21 mouse cellular contexts compared by ENCODE assay signal in genomic region chr2:156456386-156457342, GRCm38 (mm10). TPM values are rescaled to one million over a fixed set of nuclear protein-coding genes. Genes with fewer than 3 reads are reported as not detected.
DNase-seq lines count a peak whose midpoint lies in the region; ATAC-seq and TF ChIP-seq lines count a peak whose summit lies in the region.
"Had no signal": no experiment of that assay in that cellular context is flagged by ENCODE, and none has a peak within 500 bp of the region (broad histone marks: within the 10 kb centered on the region; RNA-seq: fewer than 3 reads in every experiment).

No protein-coding gene starts in this region.

- no peaks in the 10 kb centered on the region for H3K36me3 ChIP-seq in embryonic facial prominence, embryonic 15.5 days
- no peaks in the 10 kb centered on the region for H3K36me3 ChIP-seq in embryonic facial prominence, embryonic 10.5 days (replicated peaks)
- H3K36me3 ChIP-seq: G1E; hindbrain, embryonic 10.5 days; liver, embryonic 15.5 days; neural tube, embryonic 12.5 days had no signal

- in situ Hi-C loops in Patski (cut with MboI; ENCODE audit: low pct_unique_long_range_greater_than_20kb), result no loop called here

- POLR2A ChIA-PET in Patski (lab: Charles Lee), result no interaction called here

- no peak for ATAC-seq in embryonic facial prominence, embryonic 15.5 days (ENCODE audit: insufficient number of reproducible peaks, low FRiP score, low TSS enrichment, low read depth)
- ATAC-seq in Patski, result peak; percentile 41
- ATAC-seq in monocyte, adult 5-6 weeks (replicated peaks; ENCODE audit: insufficient number of reproducible peaks, low FRiP score, low TSS enrichment, poor library complexity, severe bottlenecking), result no peak
- ATAC-seq: forebrain, embryonic 16.5 days had no signal

- peak overlapping the region; percentile 9 for H3K27ac ChIP-seq in embryonic facial prominence, embryonic 15.5 days (replicated peaks)
- no peak overlapping the region for H3K27ac ChIP-seq in embryonic facial prominence, embryonic 10.5 days (replicated peaks)
- H3K27ac ChIP-seq in layer of hippocampus, adult 2 months, result peak overlapping the region; percentile 46; the same call in 1 of the 2 replicates
- H3K27ac ChIP-seq: hindbrain, embryonic 10.5 days; hindbrain, postnatal 0 days; liver, embryonic 15.5 days; neural tube, embryonic 12.5 days had no signal

- H3K4me1 ChIP-seq in embryonic facial prominence, embryonic 15.5 days, result peaks cover 31% of the 10 kb centered on the region
- H3K4me1 ChIP-seq in embryonic facial prominence, embryonic 10.5 days, result peaks cover 27% of the 10 kb centered on the region

- CTCF ChIA-PET in Patski (lab: Charles Lee), result interaction anchor here (2.1 kb wide), 1 partner anchor 41 kb away, joined by 6 read pairs; no protein-coding TSS in a partner anchor

- 74% methylated on average over 14 of the region's 14 CpGs for WGBS in embryonic facial prominence, embryonic 15.5 days
- 82% methylated on average over 14 of the region's 14 CpGs for WGBS in embryonic facial prominence, embryonic 10.5 days

- no peak overlapping the region for H3K9ac ChIP-seq in embryonic facial prominence, embryonic 15.5 days
- H3K9ac ChIP-seq: liver, embryonic 15.5 days; neural tube, embryonic 12.5 days had no signal

- H3K4me3 ChIP-seq in embryonic facial prominence, embryonic 15.5 days (replicated peaks), result no peak overlapping the region
- H3K4me3 ChIP-seq in embryonic facial prominence, embryonic 10.5 days, result no peak overlapping the region
- H3K4me3 ChIP-seq in layer of hippocampus, adult 2 months, result no peak overlapping the region
- H3K4me3 ChIP-seq: hindbrain, embryonic 10.5 days; liver, embryonic 15.5 days; neural tube, embryonic 12.5 days had no signal

- H3K27me3 ChIP-seq in embryonic facial prominence, embryonic 15.5 days, result no peaks in the 10 kb centered on the region; the same call in 1 of the 2 replicates
- no peaks in the 10 kb centered on the region for H3K27me3 ChIP-seq in embryonic facial prominence, embryonic 10.5 days (replicated peaks; ENCODE audit: low read depth, poor library complexity, severe bottlenecking)
- no peaks in the 10 kb centered on the region for H3K27me3 ChIP-seq in Patski
- H3K27me3 ChIP-seq: neural tube, embryonic 12.5 days had no signal

- no peak for TF ChIP-seq CTCF in layer of hippocampus, adult 2 months (conservative IDR thresholded peaks at IDR 0.05)
- TF ChIP-seq CTCF in Patski (IDR thresholded peaks at IDR 0.05), result no peak

- no peak overlapping the region for H3K4me2 ChIP-seq in embryonic facial prominence, embryonic 15.5 days (replicated peaks)
- H3K4me2 ChIP-seq: liver, embryonic 15.5 days; neural tube, embryonic 12.5 days had no signal

- no peaks in the 10 kb centered on the region for H3K9me3 ChIP-seq in embryonic facial prominence, embryonic 15.5 days (replicated peaks)
- no peaks in the 10 kb centered on the region for H3K9me3 ChIP-seq in embryonic facial prominence, embryonic 10.5 days
- H3K9me3 ChIP-seq: G1E; hindbrain, embryonic 10.5 days; liver, embryonic 15.5 days; neural tube, embryonic 12.5 days had no signal

- no peak for DNase-seq in embryonic facial prominence, embryonic 10.5 days (ENCODE audit: low spot score)
- no peak for DNase-seq in layer of hippocampus, adult 2 months (ENCODE audit: low spot score in 2 of 2)
- DNase-seq in layer of hippocampus, postnatal 14 days (ENCODE audit: low spot score in 2 of 2), result no peak
- peak; percentile 91 for DNase-seq in Patski (ENCODE audit: low read depth, low spot score)
- no peak for DNase-seq in testis, postnatal 14 days (ENCODE audit: low spot score)
- DNase-seq: cerebellum, adult 9-11 months; gastrocnemius, postnatal 14 days; kidney, adult 9 months; liver; right cerebral cortex, postnatal 14 days; spleen, adult 18-20 months; thymus, postnatal 25 days had no signal

RNA-seq across cellular contexts. Expression of gene Epb41l1, which starts 36.0 kb away (rescaled TPM):
- 3.4 and 3.8 TPM in 2 replicates for polyA plus RNA-seq in embryonic facial prominence, embryonic 15.5 days (2015; fragmentation: Nextera tagmentation; extraction: Ambion mirVana)
- polyA plus RNA-seq in embryonic facial prominence, embryonic 10.5 days (2016; fragmentation: Nextera tagmentation; extraction: Ambion mirVana), result 1.2 and 1.6 TPM in 2 replicates
- 100 to 1,000 TPM; 340 to 347 TPM for total RNA-seq in layer of hippocampus, adult 2 months (2021)
- total RNA-seq in layer of hippocampus, postnatal 14 days (2021), result 100 to 1,000 TPM; 299 to 316 TPM
- polyA plus RNA-seq in Patski (2021), result 39.7 TPM
- 3.5 to 7.1 TPM (median 6.2 TPM) in 3 replicates for total RNA-seq in monocyte, adult 5-6 weeks (2017)
- total RNA-seq: megakaryocyte-erythroid progenitor cell, adult 5-6 weeks had no signal

Comparison
In these comparisons a context has a peak if more than half of its experiments do, and no peak if none do; other contexts are left out.
1. RNA of gene Epb41l1, which starts 36.0 kb away (total RNA-seq): 340 to 347 TPM in layer of hippocampus, adult 2 months and 299 to 316 TPM in layer of hippocampus, postnatal 14 days; 3.5 to 7.1 TPM in monocyte, adult 5-6 weeks; every median in the first group is over 10 times any median in the second.